Comparison of ENCODE assay signal across 8 mouse cellular contexts in the genomic region with DNA sequence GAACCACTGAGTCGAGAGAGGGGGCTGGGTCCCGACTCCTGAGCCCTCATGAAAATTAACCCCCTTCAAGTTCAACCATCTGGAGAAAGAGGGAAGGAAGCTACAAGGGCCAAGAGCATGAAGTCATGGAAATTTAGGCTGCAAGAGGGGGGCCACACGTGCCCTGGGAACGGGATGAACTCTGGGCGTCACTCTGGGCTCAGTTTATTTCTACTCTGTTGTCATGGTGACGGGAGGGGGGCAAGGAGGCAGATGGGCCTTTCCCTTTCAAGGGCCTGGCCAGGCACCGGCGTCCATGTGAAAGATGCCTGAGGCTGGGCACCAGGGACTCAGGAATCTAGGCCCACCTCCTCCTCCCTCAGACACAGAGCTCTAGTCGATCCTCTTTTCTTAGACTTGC. TPM values are rescaled to one million over a fixed set of nuclear protein-coding genes. Genes with fewer than 3 reads are reported as not detected.
DNase-seq lines count a peak whose midpoint lies in the region; ATAC-seq lines count a peak whose summit lies in the region.

No protein-coding gene starts in this region.

- H3K9ac ChIP-seq in embryonic facial prominence, embryonic 13.5 days: peak overlapping the region; percentile 95; the same call in 1 of the 2 replicates
- peak overlapping the region; percentile 98 for H3K9ac ChIP-seq in heart, embryonic 13.5 days
- no peak overlapping the region for H3K9ac ChIP-seq in kidney, embryonic 15.5 days

- DNase-seq in frontal cortex, postnatal 10 days (ENCODE audit: low spot score in 2 of 2): peak; percentile 43 to 60
- peak; percentile 63 for DNase-seq in midbrain, embryonic 10.5 days (ENCODE audit: low spot score)
- DNase-seq in ovary, adult 18-20 months (ENCODE audit: low spot score): no peak
- DNase-seq in thymus, postnatal 0 days (ENCODE audit: low spot score): no peak

- peak overlapping the region; percentile 86 for H3K4me2 ChIP-seq in embryonic facial prominence, embryonic 13.5 days
- peak overlapping the region; percentile 94 for H3K4me2 ChIP-seq in heart, embryonic 13.5 days
- H3K4me2 ChIP-seq in kidney, embryonic 15.5 days: peak overlapping the region; percentile 13; the same call in 1 of the 2 replicates

- H3K27ac ChIP-seq in embryonic facial prominence, embryonic 13.5 days: no peak overlapping the region
- H3K27ac ChIP-seq in heart, embryonic 13.5 days (replicated peaks): peak overlapping the region; percentile 66
- H3K27ac ChIP-seq in kidney, embryonic 15.5 days: 0 out of 2 replicates have a peak overlapping the region, but pooled peaks have one; percentile 16
- H3K27ac ChIP-seq in midbrain, embryonic 10.5 days (replicated peaks): peak overlapping the region; percentile 52; the same call in 1 of the 2 replicates

- no peaks in the 10 kb centered on the region for H3K9me3 ChIP-seq in embryonic facial prominence, embryonic 13.5 days
- H3K9me3 ChIP-seq in heart, embryonic 13.5 days: no peaks in the 10 kb centered on the region
- H3K9me3 ChIP-seq in kidney, embryonic 15.5 days (replicated peaks): no peaks in the 10 kb centered on the region
- no peaks in the 10 kb centered on the region for H3K9me3 ChIP-seq in midbrain, embryonic 10.5 days (replicated peaks)

- WGBS in embryonic facial prominence, embryonic 13.5 days: 24% methylated on average over 9 of the region's 9 CpGs
- 17% methylated on average over 9 of the region's 9 CpGs for WGBS in heart, embryonic 13.5 days
- WGBS in kidney, embryonic 15.5 days: 23% methylated on average over 9 of the region's 9 CpGs
- 27% methylated on average over 9 of the region's 9 CpGs for WGBS in midbrain, embryonic 10.5 days

- H3K36me3 ChIP-seq in embryonic facial prominence, embryonic 13.5 days: peaks cover 39% of the 10 kb centered on the region
- H3K36me3 ChIP-seq in heart, embryonic 13.5 days: peaks cover 45% of the 10 kb centered on the region
- peaks cover 41% of the 10 kb centered on the region for H3K36me3 ChIP-seq in kidney, embryonic 15.5 days
- peaks cover 47% of the 10 kb centered on the region for H3K36me3 ChIP-seq in midbrain, embryonic 10.5 days

- ATAC-seq in frontal cortex, adult (ENCODE audit: low TSS enrichment): no peak
- ATAC-seq in embryonic facial prominence, embryonic 13.5 days (ENCODE audit: insufficient number of reproducible peaks, insufficient read depth, low FRiP score, low TSS enrichment, low read depth): no peak
- ATAC-seq in heart, embryonic 13.5 days (ENCODE audit: extremely low read depth, insufficient number of reproducible peaks, low FRiP score, low TSS enrichment): no peak
- no peak for ATAC-seq in kidney, embryonic 15.5 days (replicated peaks; ENCODE audit: low FRiP score)

- H3K4me3 ChIP-seq in embryonic facial prominence, embryonic 13.5 days: no peak overlapping the region
- H3K4me3 ChIP-seq in heart, embryonic 13.5 days: peak overlapping the region; percentile 90
- 0 out of 2 replicates have a peak overlapping the region, but pooled peaks have one; percentile 0 for H3K4me3 ChIP-seq in kidney, embryonic 15.5 days (replicated peaks)
- H3K4me3 ChIP-seq in midbrain, embryonic 10.5 days: peak overlapping the region; percentile 96

- no peaks in the 10 kb centered on the region for H3K27me3 ChIP-seq in embryonic facial prominence, embryonic 13.5 days
- H3K27me3 ChIP-seq in heart, embryonic 13.5 days (replicated peaks): no peaks in the 10 kb centered on the region
- no peaks in the 10 kb centered on the region for H3K27me3 ChIP-seq in kidney, embryonic 15.5 days
- no peaks in the 10 kb centered on the region for H3K27me3 ChIP-seq in midbrain, embryonic 10.5 days (ENCODE audit: low read depth, poor library complexity, severe bottlenecking)

- peaks cover 35% of the 10 kb centered on the region for H3K4me1 ChIP-seq in embryonic facial prominence, embryonic 13.5 days
- peaks cover 55% of the 10 kb centered on the region for H3K4me1 ChIP-seq in heart, embryonic 13.5 days
- H3K4me1 ChIP-seq in kidney, embryonic 15.5 days: peaks cover 46% of the 10 kb centered on the region
- H3K4me1 ChIP-seq in midbrain, embryonic 10.5 days: peaks cover 44% of the 10 kb centered on the region

RNA-seq across cellular contexts. Expression of a gene that starts 3.2 kb away (rescaled TPM):
- 45.9 and 48.2 TPM in 2 replicates for polyA plus RNA-seq in embryonic facial prominence, embryonic 13.5 days (2015; fragmentation: Nextera tagmentation; extraction: Ambion mirVana)
- 29.2 and 33.9 TPM in 2 replicates for polyA plus RNA-seq in heart, embryonic 13.5 days (2015; fragmentation: Nextera tagmentation; extraction: Ambion mirVana)
- 38.2 and 43.9 TPM in 2 replicates for polyA plus RNA-seq in kidney, embryonic 15.5 days (2015; fragmentation: Nextera tagmentation; extraction: Ambion mirVana)
- 33.5 and 40.4 TPM in 2 replicates for polyA plus RNA-seq in midbrain, embryonic 10.5 days (2016; fragmentation: Nextera tagmentation; extraction: Ambion mirVana)
- polyA plus RNA-seq in thymus, postnatal 0 days (2015; fragmentation: Nextera tagmentation; extraction: Ambion mirVana): 36.3 and 48.3 TPM in 2 replicates

RNA-seq across cellular contexts. Expression of a gene that starts 17.9 kb away (rescaled TPM):
- polyA plus RNA-seq in embryonic facial prominence, embryonic 13.5 days (2015; fragmentation: Nextera tagmentation; extraction: Ambion mirVana): 57.6 and 63.3 TPM in 2 replicates
- polyA plus RNA-seq in heart, embryonic 13.5 days (2015; fragmentation: Nextera tagmentation; extraction: Ambion mirVana): 610 and 755 TPM in 2 replicates
- 37.2 and 48.6 TPM in 2 replicates for polyA plus RNA-seq in kidney, embryonic 15.5 days (2015; fragmentation: Nextera tagmentation; extraction: Ambion mirVana)
- 4.7 and 6.0 TPM in 2 replicates for polyA plus RNA-seq in midbrain, embryonic 10.5 days (2016; fragmentation: Nextera tagmentation; extraction: Ambion mirVana)
- 27.0 and 28.8 TPM in 2 replicates for polyA plus RNA-seq in thymus, postnatal 0 days (2015; fragmentation: Nextera tagmentation; extraction: Ambion mirVana)

RNA-seq across cellular contexts. Expression of a gene that starts 25.8 kb away (rescaled TPM):
- 4.7 and 11.8 TPM in 2 replicates for polyA plus RNA-seq in embryonic facial prominence, embryonic 13.5 days (2015; fragmentation: Nextera tagmentation; extraction: Ambion mirVana)
- 2,083 and 2,324 TPM in 2 replicates for polyA plus RNA-seq in heart, embryonic 13.5 days (2015; fragmentation: Nextera tagmentation; extraction: Ambion mirVana)
- 6.6 and 6.9 TPM in 2 replicates for polyA plus RNA-seq in kidney, embryonic 15.5 days (2015; fragmentation: Nextera tagmentation; extraction: Ambion mirVana)
- 2.0 and 2.3 TPM in 2 replicates for polyA plus RNA-seq in midbrain, embryonic 10.5 days (2016; fragmentation: Nextera tagmentation; extraction: Ambion mirVana)
- polyA plus RNA-seq in thymus, postnatal 0 days (2015; fragmentation: Nextera tagmentation; extraction: Ambion mirVana): 2.5 and 3.0 TPM in 2 replicates

RNA-seq across cellular contexts. Expression of a gene that starts 34.0 kb away (rescaled TPM):
- 1.4 and 2.4 TPM in 2 replicates for polyA plus RNA-seq in embryonic facial prominence, embryonic 13.5 days (2015; fragmentation: Nextera tagmentation; extraction: Ambion mirVana)
- 0.59 and 0.95 TPM in 2 replicates for polyA plus RNA-seq in heart, embryonic 13.5 days (2015; fragmentation: Nextera tagmentation; extraction: Ambion mirVana)
- 3.2 and 3.5 TPM in 2 replicates for polyA plus RNA-seq in kidney, embryonic 15.5 days (2015; fragmentation: Nextera tagmentation; extraction: Ambion mirVana)
- 1.8 and 2.2 TPM in 2 replicates for polyA plus RNA-seq in midbrain, embryonic 10.5 days (2016; fragmentation: Nextera tagmentation; extraction: Ambion mirVana)
- 1.6 and 1.7 TPM in 2 replicates for polyA plus RNA-seq in thymus, postnatal 0 days (2015; fragmentation: Nextera tagmentation; extraction: Ambion mirVana)

RNA-seq across cellular contexts. Expression of a gene that starts 37.8 kb away (rescaled TPM):
- polyA plus RNA-seq in embryonic facial prominence, embryonic 13.5 days (2015; fragmentation: Nextera tagmentation; extraction: Ambion mirVana): 6.6 and 9.4 TPM in 2 replicates
- 3.3 and 4.2 TPM in 2 replicates for polyA plus RNA-seq in heart, embryonic 13.5 days (2015; fragmentation: Nextera tagmentation; extraction: Ambion mirVana)
- polyA plus RNA-seq in kidney, embryonic 15.5 days (2015; fragmentation: Nextera tagmentation; extraction: Ambion mirVana): 8.9 and 9.0 TPM in 2 replicates
- 2.9 and 3.4 TPM in 2 replicates for polyA plus RNA-seq in midbrain, embryonic 10.5 days (2016; fragmentation: Nextera tagmentation; extraction: Ambion mirVana)
- 0.79 and 5.9 TPM in 2 replicates for polyA plus RNA-seq in thymus, postnatal 0 days (2015; fragmentation: Nextera tagmentation; extraction: Ambion mirVana)

Comparison
In these comparisons a context has a peak if more than half of its experiments do, and no peak if none do; other contexts are left out.
1. DNase-seq: peak in frontal cortex, postnatal 10 days (2 of 2) and midbrain, embryonic 10.5 days (single experiment); none in ovary, adult 18-20 months (single experiment) and thymus, postnatal 0 days (single experiment).
2. H3K4me2 ChIP-seq: peak in every context shown above with its lines; median percentile 94 in heart, embryonic 13.5 days; 86 in embryonic facial prominence, embryonic 13.5 days; 13 in kidney, embryonic 15.5 days.
3. RNA of a gene that starts 25.8 kb away (polyA plus RNA-seq): 2,083 to 2,324 TPM in heart, embryonic 13.5 days; 6.6 to 6.9 TPM in kidney, embryonic 15.5 days, 4.7 to 11.8 TPM in embryonic facial prominence, embryonic 13.5 days, 2.5 to 3.0 TPM in thymus, postnatal 0 days and 2.0 to 2.3 TPM in midbrain, embryonic 10.5 days; every median in the first group is over 100 times any median in the second.